Mouse (Mus musculus) brain, embryonic 14.5 days (tissue): ENCODE data around the gene Hectd2.

Experiments
- CTCF ChIP-seq: fragments of 200-500 bp; IDR thresholded peaks from 2 replicates; pipeline ENCODE4 v1.5.1; 2012; ENCODE audit warnings: inconsistent platforms, mild to moderate bottlenecking, moderate library complexity, borderline replicate concordance; ENCODE audit not compliant: insufficient read depth, insufficient read length; ENCODE audit errors: extremely low read depth
- POLR2A ChIP-seq: fragments of 200-500 bp; IDR thresholded peaks from 2 replicates; pipeline ENCODE4 v1.6.1; 2012; ENCODE audit warnings: mild to moderate bottlenecking, inconsistent platforms, borderline replicate concordance; ENCODE audit not compliant: poor library complexity, insufficient read depth, insufficient read length, severe bottlenecking; ENCODE audit errors: extremely low read depth

DNA sequence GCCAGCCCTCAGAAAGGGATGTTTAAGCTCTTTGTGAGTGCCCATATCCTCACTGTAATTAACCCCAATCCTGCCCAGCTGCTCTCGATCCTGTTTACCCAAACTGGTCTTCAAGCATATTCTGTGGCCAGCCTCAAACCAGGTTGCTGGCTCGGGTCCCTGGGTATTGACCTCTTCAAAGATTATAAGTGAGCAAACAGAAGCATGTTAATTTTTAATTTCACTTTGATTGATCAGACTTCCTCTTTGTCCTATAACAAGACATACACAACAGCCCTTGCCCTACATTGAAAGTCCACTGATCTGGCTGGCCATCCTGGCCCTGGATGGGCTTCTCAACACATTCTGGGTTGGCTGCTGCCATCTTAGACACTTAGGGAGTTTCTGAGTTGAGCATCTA lies 109.5 kb downstream of the Hectd2 start:
- no peak for TF ChIP-seq CTCF
- TF ChIP-seq POLR2A: no peak
